10 mouse cellular contexts compared by ENCODE assay signal in genomic region chr14:11578492-11578967, GRCm38 (mm10). TPM values are rescaled to one million over a fixed set of nuclear protein-coding genes. Genes with fewer than 3 reads are reported as not detected.
DNase-seq lines count a peak whose midpoint lies in the region; ATAC-seq and TF ChIP-seq lines count a peak whose summit lies in the region.
"Had no signal": no experiment of that assay in that cellular context is flagged by ENCODE, and none has a peak within 500 bp of the region (broad histone marks: within the 10 kb centered on the region; RNA-seq: fewer than 3 reads in every experiment).

No protein-coding gene starts in this region.

- no peaks in the 10 kb centered on the region for H3K27me3 ChIP-seq in liver, adult 2 months (ENCODE audit: control insufficient read depth, insufficient read depth, low read length)
- no peaks in the 10 kb centered on the region for H3K27me3 ChIP-seq in liver, embryonic 11.5 days (replicated peaks; ENCODE audit: control insufficient read depth, insufficient read depth, low read length)
- H3K27me3 ChIP-seq in limb, embryonic 10.5 days (ENCODE audit: low read depth, poor library complexity, severe bottlenecking): no peaks in the 10 kb centered on the region

- H3K9me3 ChIP-seq in liver, embryonic 11.5 days (ENCODE audit: control insufficient read depth, low read length): no peaks in the 10 kb centered on the region
- H3K9me3 ChIP-seq in limb, embryonic 10.5 days (replicated peaks): no peaks in the 10 kb centered on the region

- no peak for ATAC-seq in liver, embryonic 11.5 days (replicated peaks; ENCODE audit: low FRiP score)
- ATAC-seq: inflammation-experienced regulatory T-cells, adult 6 months had no signal

- no peaks in the 10 kb centered on the region for H3K36me3 ChIP-seq in liver, adult 2 months (ENCODE audit: control insufficient read depth, insufficient read depth, low read length)
- H3K36me3 ChIP-seq in liver, embryonic 11.5 days (ENCODE audit: control insufficient read depth, insufficient read depth, low read length): no peaks in the 10 kb centered on the region
- H3K36me3 ChIP-seq in limb, embryonic 10.5 days: peaks cover 6% of the 10 kb centered on the region; the same call in 1 of the 2 replicates

- WGBS in liver, adult 2 months: 15% methylated on average over 6 of the region's 6 CpGs
- 42% methylated on average over 6 of the region's 6 CpGs for WGBS in liver, embryonic 11.5 days
- WGBS in limb, embryonic 10.5 days: 12% methylated on average over 6 of the region's 6 CpGs

- DNase-seq in liver, adult 2 months (ENCODE audit: extremely low read depth, low read depth, low spot score): peak; percentile 94
- no peak for DNase-seq in liver, embryonic 11.5 days (ENCODE audit: low spot score)
- peak; percentile 58 for DNase-seq in adrenal gland, postnatal 14 days
- peak; percentile 56 for DNase-seq in heart, adult 8-10 months (ENCODE audit: low spot score)
- peak; percentile 51 for DNase-seq in limb, embryonic 10.5 days (ENCODE audit: low spot score)
- DNase-seq in right cerebral cortex, adult 2 months (ENCODE audit: low spot score in 2 of 2): no peak
- DNase-seq in Muller cell, postnatal 12 days (ENCODE audit: inconsistent ontology term): no peak
- DNase-seq in layer of hippocampus, postnatal 10 days (ENCODE audit: low spot score in 2 of 2): no peak
- DNase-seq: lung, adult 2 months had no signal

- H3K4me3 ChIP-seq in liver, adult 2 months (ENCODE audit: insufficient read depth, low read depth, low read length): no peak overlapping the region
- no peak overlapping the region for H3K4me3 ChIP-seq in liver, embryonic 11.5 days (ENCODE audit: low read depth, low read length)
- H3K4me3 ChIP-seq in limb, embryonic 10.5 days: no peak overlapping the region

- TF ChIP-seq CTCF in liver, adult 2 months (IDR thresholded peaks at IDR 0.05; ENCODE audit: low read depth, low read length): no peak

- no peak for TF ChIP-seq POLR2A in liver, adult 2 months (IDR thresholded peaks at IDR 0.05; ENCODE audit: extremely low read depth, insufficient read depth, low read length)

- peak overlapping the region; percentile 20; the same call in 1 of the 2 replicates for H3K9ac ChIP-seq in liver, adult 2 months (ENCODE audit: low read depth, low read length)
- H3K9ac ChIP-seq in liver, embryonic 11.5 days (ENCODE audit: low read depth, low read length): no peak overlapping the region

- peaks cover 32% of the 10 kb centered on the region for H3K79me2 ChIP-seq in liver, adult 2 months (ENCODE audit: control insufficient read depth, insufficient read depth, low read length)

- H3K4me1 ChIP-seq in liver, adult 2 months (ENCODE audit: control insufficient read depth, insufficient read depth, low read length): peaks cover 12% of the 10 kb centered on the region
- H3K4me1 ChIP-seq in liver, embryonic 11.5 days (replicated peaks; ENCODE audit: control insufficient read depth, insufficient read depth, low read length): no peaks in the 10 kb centered on the region; the same call in 1 of the 2 replicates
- H3K4me1 ChIP-seq in limb, embryonic 10.5 days: peaks cover 45% of the 10 kb centered on the region

- no peak overlapping the region for H3K4me2 ChIP-seq in liver, embryonic 11.5 days

- peak overlapping the region; percentile 84 for H3K27ac ChIP-seq in liver, adult 2 months (replicated peaks; ENCODE audit: insufficient read depth, low read depth, low read length)
- H3K27ac ChIP-seq in liver, embryonic 11.5 days (ENCODE audit: low read depth, low read length): no peak overlapping the region
- H3K27ac ChIP-seq in limb, embryonic 10.5 days: 0 out of 2 replicates have a peak overlapping the region, but pooled peaks have one; percentile 25

RNA-seq across cellular contexts. Expression of gene Ptprg, which starts 25.2 kb away (rescaled TPM):
- 19.9 and 21.4 TPM in 2 replicates for total RNA-seq in liver, adult 2 months (2014; rRNA removed)
- 12.4 and 17.4 TPM in 2 replicates for polyA plus RNA-seq in liver, adult 2 months (2012; rRNA removed)
- polyA plus RNA-seq in liver, embryonic 11.5 days (2014; fragmentation: Nextera tagmentation; extraction: Ambion mirVana): 8.6 and 10.0 TPM in 2 replicates
- 99.9 and 101 TPM in 2 replicates for total RNA-seq in adrenal gland, postnatal 14 days (2021)
- total RNA-seq in heart, adult 8-10 months (2022): 10 to 100 TPM; 43.4 to 66.5 (median 48.8) TPM
- 40.3 and 42.8 TPM in 2 replicates for polyA plus RNA-seq in limb, embryonic 10.5 days (2016; fragmentation: Nextera tagmentation; extraction: Ambion mirVana)
- total RNA-seq in layer of hippocampus, postnatal 10 days (2021): 100 to 1,000 TPM; 159 to 164 TPM

Comparison
In these comparisons a context has a peak if more than half of its experiments do, and no peak if none do; other contexts are left out.
1. DNase-seq: peak in liver, adult 2 months (single experiment), adrenal gland, postnatal 14 days (single experiment), heart, adult 8-10 months (single experiment) and limb, embryonic 10.5 days (single experiment); none in liver, embryonic 11.5 days (single experiment), right cerebral cortex, adult 2 months (0 of 2), Muller cell, postnatal 12 days (single experiment) and layer of hippocampus, postnatal 10 days (0 of 2).